Mouse (Mus musculus): Measurements from ENCODE around the gene Trpm1.

GRCm38 (mm10) chr7:64141301-64142032 lies 12.2 kb upstream of the Trpm1 start:
- TF ChIP-seq TAL1 (IDR thresholded peaks at IDR 0.05; ENCODE audit: low read length) (no peak), GATA1 (IDR thresholded peaks at IDR 0.05; ENCODE audit: low read length) (no peak)
